Mouse (Mus musculus) forebrain, embryonic 14.5 days (tissue): ENCODE results near the gene Gsk3a. TPM values are rescaled to one million over a fixed set of nuclear protein-coding genes. Genes with fewer than 3 reads are reported as not detected.

Source experiments
- ATAC-seq: fragments of 200-750 bp; cut with Nextera tagmentation; 2 replicates; pipeline ENCODE4 v1.8.0; 2017; ENCODE audit warnings: mild to moderate bottlenecking, moderate library complexity
- DNase-seq: peaks from one replicate; pipeline ENCODE4 v3.0.0-alpha.2; 2015; ENCODE audit warnings: low spot score
- H3K27ac ChIP-seq: fragments of 300-500 bp; sonication (generic); 2 replicates; pipeline ENCODE4 v1.5.1; 2014; ENCODE audit warnings: low read depth, mild to moderate bottlenecking, control low read depth, low read length, moderate library complexity
- H3K27me3 ChIP-seq: fragments of 300-500 bp; sonication (generic); replicated peaks from 2 replicates; pipeline ENCODE4 v1.6.1; 2014; ENCODE audit warnings: low read length, control low read depth, mixed read lengths; ENCODE audit not compliant: control insufficient read depth, insufficient read depth
- H3K36me3 ChIP-seq: fragments of 300-500 bp; sonication (generic); 2 replicates; pipeline ENCODE4 v1.6.1; 2014; ENCODE audit warnings: low read length, control low read depth; ENCODE audit not compliant: control insufficient read depth, insufficient read depth
- H3K4me1 ChIP-seq: fragments of 300-500 bp; sonication (generic); 2 replicates; pipeline ENCODE4 v1.6.1; 2014; ENCODE audit warnings: antibody characterized with exemption, low read length, control low read depth; ENCODE audit not compliant: control insufficient read depth, insufficient read depth
- H3K4me2 ChIP-seq: fragments of 300-500 bp; sonication (generic); 2 replicates; pipeline ENCODE4 v1.6.1; 2014; ENCODE audit warnings: mild to moderate bottlenecking, control low read depth, low read length
- H3K4me3 ChIP-seq: fragments of 300-500 bp; sonication (generic); 2 replicates; pipeline ENCODE4 v1.5.1; 2014; ENCODE audit warnings: low read depth, low read length, control low read depth
- H3K9ac ChIP-seq: fragments of 300-500 bp; sonication (generic); 2 replicates; pipeline ENCODE4 v1.6.1; 2014; ENCODE audit warnings: mild to moderate bottlenecking, low read length, control low read depth, moderate library complexity
- H3K9me3 ChIP-seq: fragments of 300-500 bp; sonication (generic); replicated peaks from 2 replicates; pipeline ENCODE4 v1.6.1; 2016; ENCODE audit warnings: low read length, control low read depth, mixed read lengths; ENCODE audit not compliant: control insufficient read depth
- WGBS: fragments of 180-500 bp; shearing (Covaris S2); extraction: QIAGEN DNeasy Blood & Tissue Kit; methylation state at CpG from one replicate; pipeline ENCODE4 v1.1.7; 2014; 5-methylcytosine and 5-hydroxymethylcytosine counted together
- polyA plus RNA-seq: library from polyadenylated mRNA; unstranded; fragments of >200 nt; fragmentation: Nextera tagmentation; extraction: Ambion mirVana; gene quantifications from 2 replicates; pipeline ENCODE4 v1.2.1, GENCODE M21; 2014

The Gsk3a gene
- polyA plus RNA-seq, 1 experiment from 2014 or later, result 20.2 TPM

GRCm38 (mm10) chr7:25251822-25252221, 14.2 kb upstream of the Gsk3a start:
- 18% methylated on average over 8 of the region's 8 CpGs for WGBS

GRCm38 (mm10) chr7:25251071-25251791, 13.6 kb upstream of the Gsk3a start:
- peak overlapping the region; percentile 78 for H3K27ac ChIP-seq
- H3K9me3 ChIP-seq, result no peaks in the 10 kb centered on the region
- H3K4me3 ChIP-seq, result peak overlapping the region; percentile 78
- no peaks in the 10 kb centered on the region for H3K27me3 ChIP-seq
- H3K36me3 ChIP-seq, result no peaks in the 10 kb centered on the region
- H3K9ac ChIP-seq, result peak overlapping the region; percentile 79
- WGBS, result 1% methylated on average over 22 of the region's 22 CpGs
- ATAC-seq, result no peak; the same call in 1 of the 2 replicates
- H3K4me2 ChIP-seq, result peak overlapping the region; percentile 98
- peaks cover 23% of the 10 kb centered on the region for H3K4me1 ChIP-seq
- peak; percentile 66 for DNase-seq

More at GRCm38 (mm10) chr7:25251822-25252221, 14.2 kb upstream of the Gsk3a start:
- no peaks in the 10 kb centered on the region for H3K36me3 ChIP-seq
- no peak for ATAC-seq
- H3K4me2 ChIP-seq, result peak overlapping the region; percentile 98
- peaks cover 18% of the 10 kb centered on the region for H3K4me1 ChIP-seq
- H3K4me3 ChIP-seq, result peak overlapping the region; percentile 78
- no peak for DNase-seq
- peak overlapping the region; percentile 79 for H3K9ac ChIP-seq
- peak overlapping the region; percentile 78 for H3K27ac ChIP-seq
- no peaks in the 10 kb centered on the region for H3K27me3 ChIP-seq
- no peaks in the 10 kb centered on the region for H3K9me3 ChIP-seq

GRCm38 (mm10) chr7:25250141-25250972, 12.7 kb upstream of the Gsk3a start, which contains the start of gene Erf:
Gene Erf (minus strand): TSS chr7:25250761.
- peak; percentile 90 for DNase-seq
- WGBS, result 1% methylated on average over 75 of the region's 81 CpGs
- ATAC-seq, result peak; percentile 79
- Histone ChIP-seq H3K4me2 (peak within 1 kb of the TSS; percentile 98), H3K36me3 (peaks cover 7% of the 10 kb centered on the region), H3K4me3 (peak within 1 kb of the TSS; percentile 78), H3K9me3 (no peaks in the 10 kb centered on the region), H3K9ac (peak within 1 kb of the TSS; percentile 79), H3K4me1 (peaks cover 30% of the 10 kb centered on the region), H3K27ac (peak within 1 kb of the TSS; percentile 94), H3K27me3 (no peaks in the 10 kb centered on the region)

- peak overlapping the region; percentile 94 for H3K27ac ChIP-seq
- DNase-seq (peak; percentile 80), ATAC-seq (peak; percentile 35)
- no peaks in the 10 kb centered on the region for H3K27me3 ChIP-seq
- H3K4me3 ChIP-seq, result peak overlapping the region; percentile 78
- peaks cover 30% of the 10 kb centered on the region for H3K4me1 ChIP-seq
- H3K4me2 ChIP-seq, result peak overlapping the region; percentile 98
- H3K9ac ChIP-seq, result peak overlapping the region; percentile 79
- no peaks in the 10 kb centered on the region for H3K9me3 ChIP-seq
- H3K36me3 ChIP-seq, result peaks cover 15% of the 10 kb centered on the region
- WGBS, result 2% methylated on average over 37 of the region's 73 CpGs
These were observed 11.9 kb upstream of the Gsk3a start for GRCm38 (mm10) chr7:25249314-25250140.

GRCm38 (mm10) chr7:25248846-25249313, 11.2 kb upstream of the Gsk3a start:
- H3K9ac ChIP-seq, result peak overlapping the region; percentile 79
- no peak for DNase-seq
- no peak; the same call in 1 of the 2 replicates for ATAC-seq
- H3K27ac ChIP-seq, result peak overlapping the region; percentile 94
- H3K4me1 ChIP-seq, result peaks cover 30% of the 10 kb centered on the region
- H3K4me3 ChIP-seq, result peak overlapping the region; percentile 78
- peaks cover 19% of the 10 kb centered on the region for H3K36me3 ChIP-seq
- WGBS, result 1% methylated on average over 21 of the region's 25 CpGs
- H3K9me3 ChIP-seq, result no peaks in the 10 kb centered on the region
- H3K4me2 ChIP-seq, result peak overlapping the region; percentile 98
- no peaks in the 10 kb centered on the region for H3K27me3 ChIP-seq

- Histone ChIP-seq H3K27ac (peak overlapping the region; percentile 94), H3K9me3 (no peaks in the 10 kb centered on the region), H3K4me1 (peaks cover 30% of the 10 kb centered on the region), H3K4me3 (peak overlapping the region; percentile 78), H3K27me3 (no peaks in the 10 kb centered on the region), H3K9ac (peak overlapping the region; percentile 79), H3K4me2 (peak overlapping the region; percentile 98), H3K36me3 (peaks cover 23% of the 10 kb centered on the region)
- DNase-seq (peak; percentile 79), ATAC-seq (peak; percentile 43)
- under 1% methylated on average over 18 of the region's 18 CpGs for WGBS
These were observed 10.5 kb upstream of the Gsk3a start for GRCm38 (mm10) chr7:25248018-25248647.

- H3K27ac ChIP-seq, result peak overlapping the region; percentile 94
- no peaks in the 10 kb centered on the region for H3K9me3 ChIP-seq
- H3K27me3 ChIP-seq, result no peaks in the 10 kb centered on the region
- H3K9ac ChIP-seq, result peak overlapping the region; percentile 79
- ATAC-seq (no peak), DNase-seq (no peak)
- peak overlapping the region; percentile 78 for H3K4me3 ChIP-seq
- H3K4me1 ChIP-seq, result peaks cover 30% of the 10 kb centered on the region
- WGBS, result 4% methylated on average over 3 of the region's 3 CpGs
- H3K4me2 ChIP-seq, result peak overlapping the region; percentile 98
- peaks cover 23% of the 10 kb centered on the region for H3K36me3 ChIP-seq
These were observed 9.8 kb upstream of the Gsk3a start for GRCm38 (mm10) chr7:25247498-25247897.

GRCm38 (mm10) chr7:25246759-25247137, 9.1 kb upstream of the Gsk3a start:
- Histone ChIP-seq H3K4me2 (peak overlapping the region; percentile 98), H3K9me3 (no peaks in the 10 kb centered on the region), H3K9ac (peak overlapping the region; percentile 79), H3K4me1 (peaks cover 29% of the 10 kb centered on the region), H3K4me3 (peak overlapping the region; percentile 78), H3K27me3 (no peaks in the 10 kb centered on the region), H3K27ac (peak overlapping the region; percentile 94), H3K36me3 (peaks cover 23% of the 10 kb centered on the region)
- WGBS, result 31% methylated on average over 4 of the region's 4 CpGs
- DNase-seq (peak; percentile 68), ATAC-seq (no peak)
